ENCODE assay signal across 15 mouse cellular contexts in the genomic region with DNA sequence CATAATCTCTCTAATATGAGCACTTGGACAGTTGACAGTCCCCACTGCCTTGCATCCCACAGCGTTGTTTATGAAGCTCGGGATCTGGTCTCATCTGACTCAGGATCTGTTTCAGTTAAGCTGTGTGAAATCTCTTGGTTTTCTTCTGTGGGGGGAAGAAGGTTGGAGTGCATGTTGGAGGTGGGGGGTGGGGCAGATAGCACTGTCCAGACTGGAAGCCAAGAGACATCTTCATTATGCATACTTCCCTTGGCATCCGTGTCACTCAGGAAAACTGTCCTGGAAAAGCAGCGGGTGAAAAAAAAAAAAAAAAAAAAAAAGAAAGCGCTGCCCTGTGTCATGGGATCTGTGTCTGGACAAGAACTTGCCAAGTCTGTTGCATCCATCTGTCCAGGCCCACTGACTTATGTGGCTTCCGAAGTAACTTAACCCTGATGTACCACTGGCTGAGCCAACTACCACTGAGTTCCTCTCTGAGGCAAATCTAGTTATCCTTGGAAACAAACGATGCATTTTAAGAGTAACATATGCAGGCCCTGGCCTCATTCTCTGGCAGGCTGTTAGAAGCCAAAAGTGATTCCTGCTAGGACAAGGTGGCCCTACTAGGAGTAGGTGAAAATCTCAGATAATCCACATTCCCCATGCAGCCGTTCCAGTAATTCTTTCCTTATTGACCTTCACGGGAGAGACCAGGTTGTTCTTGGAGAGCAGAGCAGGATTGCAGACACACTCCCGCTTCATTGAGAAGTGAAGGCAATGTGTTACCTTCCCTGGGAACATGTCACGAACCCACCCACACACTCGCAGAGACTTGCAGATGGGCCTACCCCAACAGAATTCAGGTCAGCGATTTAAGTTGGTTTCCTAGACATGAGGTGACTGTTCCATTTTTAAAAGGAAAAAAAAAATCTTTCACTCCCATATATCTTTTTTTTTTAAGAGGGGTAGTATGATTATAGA.
DNase-seq lines count a peak whose midpoint lies in the region.
"Had no signal": no experiment of that assay in that cellular context is flagged by ENCODE, and none has a peak within 500 bp of the region (broad histone marks: within the 10 kb centered on the region; RNA-seq: fewer than 3 reads in every experiment).

No protein-coding gene starts in this region.

- H3K4me1 ChIP-seq in embryonic facial prominence, embryonic 10.5 days: peaks cover 7% of the 10 kb centered on the region
- H3K4me1 ChIP-seq: embryonic facial prominence, embryonic 13.5 days; liver, embryonic 13.5 days; megakaryocyte, embryonic 14.5 days had no signal

- WGBS in embryonic facial prominence, embryonic 10.5 days: 84% methylated on average over 13 of the region's 13 CpGs

- H3K27me3 ChIP-seq in embryonic facial prominence, embryonic 10.5 days (replicated peaks; ENCODE audit: low read depth, poor library complexity, severe bottlenecking): no peaks in the 10 kb centered on the region
- H3K27me3 ChIP-seq: embryonic facial prominence, embryonic 13.5 days; liver, embryonic 13.5 days; megakaryocyte, embryonic 14.5 days; neural tube, embryonic 13.5 days had no signal

- H3K27ac ChIP-seq in embryonic facial prominence, embryonic 10.5 days (replicated peaks): no peak overlapping the region
- H3K27ac ChIP-seq: embryonic facial prominence, embryonic 13.5 days; liver, embryonic 13.5 days; neural tube, embryonic 13.5 days; stomach, postnatal 0 days had no signal

- peak; percentile 78 for DNase-seq in heart, adult 11 months
- no peak for DNase-seq in heart, postnatal 10 days
- DNase-seq in right cerebral cortex, adult 18-20 months: peak; percentile 53
- no peak for DNase-seq in right cerebral cortex, postnatal 14 days
- peak; percentile 73 to 89 for DNase-seq in cerebellum, postnatal 14 days
- DNase-seq in spleen, postnatal 36 days (ENCODE audit: low spot score in 2 of 2): no peak
- DNase-seq in embryonic facial prominence, embryonic 10.5 days (ENCODE audit: low spot score): no peak
- DNase-seq: B cell, adult 2 months; gastrocnemius, postnatal 10 days; liver, embryonic 13.5 days; thymus, postnatal 36 days had no signal

- H3K9me3 ChIP-seq in embryonic facial prominence, embryonic 10.5 days: no peaks in the 10 kb centered on the region
- H3K9me3 ChIP-seq: embryonic facial prominence, embryonic 13.5 days; liver, embryonic 13.5 days; neural tube, embryonic 13.5 days had no signal

- intact Hi-C loops in heart, postnatal 10 days (cut with DNase I): no loop called here

- H3K4me3 ChIP-seq in embryonic facial prominence, embryonic 10.5 days: no peak overlapping the region
- H3K4me3 ChIP-seq: embryonic facial prominence, embryonic 13.5 days; liver, embryonic 13.5 days; megakaryocyte, embryonic 14.5 days; neural tube, embryonic 13.5 days had no signal

- no peaks in the 10 kb centered on the region for H3K36me3 ChIP-seq in embryonic facial prominence, embryonic 10.5 days (replicated peaks)
- H3K36me3 ChIP-seq: embryonic facial prominence, embryonic 13.5 days; liver, embryonic 13.5 days; neural tube, embryonic 13.5 days had no signal

Comparison
In these comparisons a context has a peak if more than half of its experiments do, and no peak if none do; other contexts are left out.
1. DNase-seq: peak in heart, adult 11 months (single experiment), right cerebral cortex, adult 18-20 months (single experiment) and cerebellum, postnatal 14 days (2 of 2); none in heart, postnatal 10 days (0 of 2), right cerebral cortex, postnatal 14 days (single experiment), spleen, postnatal 36 days (0 of 2) and embryonic facial prominence, embryonic 10.5 days (single experiment).